Mouse (Mus musculus): ENCODE measurements around the gene Hsf5. TPM values are rescaled to one million over a fixed set of nuclear protein-coding genes. Genes with fewer than 3 reads are reported as not detected.
A peak's percentile ranks its signal among the peaks of the same experiment; 100 is the strongest.

The Hsf5 gene
- total and polyA plus RNA-seq, 2 experiments, result 0.05 to 0.09 TPM

GRCm38 (mm10) chr11:87613972-87614371 lies 3.0 kb upstream of the Hsf5 start:
- TF ChIP-seq CTCF (IDR thresholded peaks at IDR 0.05; ENCODE audit: low read depth, low read length) (no peak), POLR2A (IDR thresholded peaks at IDR 0.05; ENCODE audit: extremely low read depth, insufficient read depth, low read length) (no peak)

GRCm38 (mm10) chr11:87615551-87615950 lies 1.4 kb upstream of the Hsf5 start:
- Histone ChIP-seq H3K36me3 (ENCODE audit: control insufficient read depth, insufficient read depth, low read length) (peaks cover 69% of the 10 kb centered on the region), H3K79me2 (ENCODE audit: control insufficient read depth, insufficient read depth, low read length) (no peaks in the 10 kb centered on the region), H3K27ac (replicated peaks; ENCODE audit: insufficient read depth, low read depth, low read length) (no peak overlapping the region), H3K4me1 (ENCODE audit: control insufficient read depth, insufficient read depth, low read length) (no peaks in the 10 kb centered on the region), H3K9ac (ENCODE audit: low read depth, low read length) (no peak overlapping the region), H3K27me3 (ENCODE audit: control insufficient read depth, insufficient read depth, low read length) (no peaks in the 10 kb centered on the region), H3K4me3 (ENCODE audit: insufficient read depth, low read depth, low read length) (no peak overlapping the region)
- DNase-seq (ENCODE audit: extremely low read depth, low read depth, low spot score), result no peak
- WGBS, result 96% methylated on average over 5 of the region's 5 CpGs
- no peak for TF ChIP-seq CTCF (IDR thresholded peaks at IDR 0.05; ENCODE audit: low read depth, low read length)
- TF ChIP-seq POLR2A (IDR thresholded peaks at IDR 0.05; ENCODE audit: extremely low read depth, insufficient read depth, low read length), result no peak

More at GRCm38 (mm10) chr11:87613972-87614371, 3.0 kb upstream of the Hsf5 start:
- 81% methylated on average over 7 of the region's 7 CpGs for WGBS
- peaks cover 75% of the 10 kb centered on the region for H3K36me3 ChIP-seq (ENCODE audit: control insufficient read depth, insufficient read depth, low read length)
- no peak for DNase-seq (ENCODE audit: extremely low read depth, low read depth, low spot score)
- no peak overlapping the region for H3K27ac ChIP-seq (replicated peaks; ENCODE audit: insufficient read depth, low read depth, low read length)
- H3K4me3 ChIP-seq (ENCODE audit: insufficient read depth, low read depth, low read length), result no peak overlapping the region
- H3K9ac ChIP-seq (ENCODE audit: low read depth, low read length), result no peak overlapping the region
- peaks cover 2% of the 10 kb centered on the region; the same call in 1 of the 2 replicates for H3K4me1 ChIP-seq (ENCODE audit: control insufficient read depth, insufficient read depth, low read length)
- no peaks in the 10 kb centered on the region for H3K27me3 ChIP-seq (ENCODE audit: control insufficient read depth, insufficient read depth, low read length)
- no peaks in the 10 kb centered on the region; the same call in 1 of the 2 replicates for H3K79me2 ChIP-seq (ENCODE audit: control insufficient read depth, insufficient read depth, low read length)

- TF ChIP-seq POLR2A (IDR thresholded peaks at IDR 0.05; ENCODE audit: extremely low read depth, insufficient read depth, low read length) (no peak), CTCF (IDR thresholded peaks at IDR 0.05; ENCODE audit: low read depth, low read length) (no peak)
Observed at GRCm38 (mm10) chr11:87615952-87616351, 1.0 kb upstream of the Hsf5 start.

GRCm38 (mm10) chr11:87617606-87618005 lies 642 bp downstream of the Hsf5 start:
- Histone ChIP-seq H3K36me3 (ENCODE audit: control insufficient read depth, insufficient read depth, low read length) (peaks cover 61% of the 10 kb centered on the region), H3K4me1 (ENCODE audit: control insufficient read depth, insufficient read depth, low read length) (no peaks in the 10 kb centered on the region), H3K4me3 (ENCODE audit: insufficient read depth, low read depth, low read length) (no peak overlapping the region), H3K79me2 (ENCODE audit: control insufficient read depth, insufficient read depth, low read length) (no peaks in the 10 kb centered on the region), H3K27me3 (ENCODE audit: control insufficient read depth, insufficient read depth, low read length) (no peaks in the 10 kb centered on the region), H3K9ac (ENCODE audit: low read depth, low read length) (no peak overlapping the region), H3K27ac (replicated peaks; ENCODE audit: insufficient read depth, low read depth, low read length) (no peak overlapping the region)
- no peak for DNase-seq (ENCODE audit: extremely low read depth, low read depth, low spot score)
- TF ChIP-seq CTCF (IDR thresholded peaks at IDR 0.05; ENCODE audit: low read depth, low read length) (no peak), POLR2A (IDR thresholded peaks at IDR 0.05; ENCODE audit: extremely low read depth, insufficient read depth, low read length) (no peak)
- WGBS, result 96% methylated on average over 32 of the region's 32 CpGs

More at GRCm38 (mm10) chr11:87615952-87616351, 1.0 kb upstream of the Hsf5 start:
- Histone ChIP-seq H3K9ac (ENCODE audit: low read depth, low read length) (no peak overlapping the region), H3K4me1 (ENCODE audit: control insufficient read depth, insufficient read depth, low read length) (no peaks in the 10 kb centered on the region), H3K4me3 (ENCODE audit: insufficient read depth, low read depth, low read length) (no peak overlapping the region), H3K27me3 (ENCODE audit: control insufficient read depth, insufficient read depth, low read length) (no peaks in the 10 kb centered on the region), H3K36me3 (ENCODE audit: control insufficient read depth, insufficient read depth, low read length) (peaks cover 68% of the 10 kb centered on the region), H3K27ac (replicated peaks; ENCODE audit: insufficient read depth, low read depth, low read length) (no peak overlapping the region), H3K79me2 (ENCODE audit: control insufficient read depth, insufficient read depth, low read length) (no peaks in the 10 kb centered on the region)
- WGBS, result 99% methylated on average over 2 of the region's 2 CpGs
- no peak for DNase-seq (ENCODE audit: extremely low read depth, low read depth, low spot score)

- Histone ChIP-seq H3K9ac (ENCODE audit: low read depth, low read length) (no peak overlapping the region), H3K36me3 (ENCODE audit: control insufficient read depth, insufficient read depth, low read length) (peaks cover 34% of the 10 kb centered on the region), H3K4me1 (ENCODE audit: control insufficient read depth, insufficient read depth, low read length) (no peaks in the 10 kb centered on the region), H3K27ac (replicated peaks; ENCODE audit: insufficient read depth, low read depth, low read length) (no peak overlapping the region), H3K4me3 (ENCODE audit: insufficient read depth, low read depth, low read length) (no peak overlapping the region), H3K27me3 (ENCODE audit: control insufficient read depth, insufficient read depth, low read length) (no peaks in the 10 kb centered on the region), H3K79me2 (ENCODE audit: control insufficient read depth, insufficient read depth, low read length) (no peaks in the 10 kb centered on the region)
- TF ChIP-seq POLR2A (IDR thresholded peaks at IDR 0.05; ENCODE audit: extremely low read depth, insufficient read depth, low read length) (no peak), CTCF (IDR thresholded peaks at IDR 0.05; ENCODE audit: low read depth, low read length) (no peak)
- DNase-seq (ENCODE audit: extremely low read depth, low read depth, low spot score), result no peak
- 90% methylated on average over 4 of the region's 4 CpGs for WGBS
Observed at GRCm38 (mm10) chr11:87623160-87623559, 6.2 kb downstream of the Hsf5 start.

DNA sequence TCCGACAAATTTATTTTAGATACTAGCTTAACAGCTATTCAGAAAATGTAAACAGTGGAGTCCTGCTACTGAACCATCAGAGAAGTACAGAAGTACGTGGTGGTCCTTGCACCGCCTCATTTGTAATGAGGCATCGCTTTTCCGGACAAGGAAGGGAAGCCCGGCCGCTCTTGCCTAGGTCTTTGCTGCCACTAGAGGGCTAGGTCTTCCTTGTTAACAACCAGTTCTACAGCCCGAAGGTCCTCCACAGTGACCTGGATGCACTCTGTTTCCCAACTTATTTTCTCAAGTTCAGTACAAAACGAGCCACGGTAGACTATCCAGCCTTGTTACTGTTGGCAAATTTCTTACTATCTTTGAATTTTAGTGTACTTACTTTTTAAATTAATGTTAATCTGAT lies 12.9 kb downstream of the Hsf5 start:
- Histone ChIP-seq H3K4me1 (ENCODE audit: control insufficient read depth, insufficient read depth, low read length) (no peaks in the 10 kb centered on the region), H3K27me3 (ENCODE audit: control insufficient read depth, insufficient read depth, low read length) (no peaks in the 10 kb centered on the region), H3K36me3 (ENCODE audit: control insufficient read depth, insufficient read depth, low read length) (peaks cover 6% of the 10 kb centered on the region), H3K9ac (ENCODE audit: low read depth, low read length) (no peak overlapping the region), H3K4me3 (ENCODE audit: insufficient read depth, low read depth, low read length) (no peak overlapping the region), H3K27ac (replicated peaks; ENCODE audit: insufficient read depth, low read depth, low read length) (no peak overlapping the region), H3K79me2 (ENCODE audit: control insufficient read depth, insufficient read depth, low read length) (no peaks in the 10 kb centered on the region)
- WGBS, result 32% methylated on average over 10 of the region's 10 CpGs
- TF ChIP-seq POLR2A (IDR thresholded peaks at IDR 0.05; ENCODE audit: extremely low read depth, insufficient read depth, low read length), result no peak
- TF ChIP-seq CTCF (IDR thresholded peaks at IDR 0.05; ENCODE audit: low read depth, low read length), result peak; percentile 78
- DNase-seq (ENCODE audit: extremely low read depth, low read depth, low spot score), result peak; percentile 39

Measured in liver, adult 2 months (tissue).